Mouse (Mus musculus): ENCODE results near the gene Klc3.

The Klc3 gene

DNA sequence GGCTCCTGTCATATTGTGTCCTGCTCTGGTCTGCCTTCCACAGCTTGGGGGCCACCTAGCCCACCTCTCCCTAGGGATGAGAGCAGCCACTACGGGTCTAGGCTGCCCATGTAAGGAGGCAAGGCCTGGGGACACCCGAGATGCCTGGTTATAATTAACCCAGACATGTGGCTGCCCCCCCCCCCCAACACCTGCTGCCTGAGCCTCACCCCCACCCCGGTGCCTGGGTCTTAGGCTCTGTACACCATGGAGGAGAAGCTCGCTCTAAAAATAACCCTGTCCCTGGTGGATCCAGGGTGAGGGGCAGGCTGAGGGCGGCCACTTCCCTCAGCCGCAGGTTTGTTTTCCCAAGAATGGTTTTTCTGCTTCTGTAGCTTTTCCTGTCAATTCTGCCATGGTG is 5.8 kb upstream of the Klc3 start:
- DNase-seq (ENCODE audit: low spot score in 2 of 2), result no peak

DNA sequence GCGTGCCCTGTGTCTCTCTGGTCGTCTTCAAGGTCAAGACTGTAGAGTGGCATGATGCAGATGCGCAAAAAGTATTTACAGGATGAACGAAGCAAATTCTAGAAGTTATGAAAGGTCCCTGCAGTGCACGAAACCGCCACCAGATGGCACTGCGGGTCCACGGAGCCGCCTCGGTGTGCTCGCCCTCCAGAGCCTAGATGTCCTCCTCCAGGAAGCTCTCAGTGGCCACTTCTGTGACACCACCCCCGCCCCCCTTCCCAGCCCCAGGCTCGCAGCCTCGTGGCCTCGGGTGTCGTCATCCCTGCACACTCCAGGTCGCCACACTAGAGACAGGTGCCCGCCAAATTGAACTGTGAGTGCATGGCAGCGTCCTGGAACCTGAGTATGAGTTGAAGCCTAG is 1.5 kb upstream of the Klc3 start:
- DNase-seq (ENCODE audit: low spot score in 2 of 2), result peak in 1 of 2 experiments; percentile 59

DNA sequence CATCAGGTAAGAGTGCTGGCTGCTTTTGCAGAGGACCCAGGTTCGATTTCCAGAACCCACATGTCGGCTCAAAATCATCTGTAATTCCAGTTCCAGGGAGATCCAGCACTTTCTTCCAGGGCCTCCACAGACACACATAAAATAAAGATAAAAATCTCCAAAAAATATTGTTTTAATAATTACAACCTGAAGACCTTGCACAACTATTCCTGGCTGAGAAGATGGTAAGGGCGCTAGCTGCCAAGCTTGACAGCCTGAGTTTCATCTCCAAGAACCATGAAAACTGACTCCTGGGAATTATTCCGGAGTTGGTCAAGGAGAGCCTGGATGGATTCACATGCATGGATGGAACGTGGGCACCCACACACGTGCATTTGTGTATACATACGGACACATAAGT is 572 bp upstream of the Klc3 start, which contains the start of gene Ckm:
Ckm (plus strand) TSS at position 301 of the 400 bp plus-strand sequence.
- no peak for DNase-seq (ENCODE audit: low spot score in 2 of 2)

DNA sequence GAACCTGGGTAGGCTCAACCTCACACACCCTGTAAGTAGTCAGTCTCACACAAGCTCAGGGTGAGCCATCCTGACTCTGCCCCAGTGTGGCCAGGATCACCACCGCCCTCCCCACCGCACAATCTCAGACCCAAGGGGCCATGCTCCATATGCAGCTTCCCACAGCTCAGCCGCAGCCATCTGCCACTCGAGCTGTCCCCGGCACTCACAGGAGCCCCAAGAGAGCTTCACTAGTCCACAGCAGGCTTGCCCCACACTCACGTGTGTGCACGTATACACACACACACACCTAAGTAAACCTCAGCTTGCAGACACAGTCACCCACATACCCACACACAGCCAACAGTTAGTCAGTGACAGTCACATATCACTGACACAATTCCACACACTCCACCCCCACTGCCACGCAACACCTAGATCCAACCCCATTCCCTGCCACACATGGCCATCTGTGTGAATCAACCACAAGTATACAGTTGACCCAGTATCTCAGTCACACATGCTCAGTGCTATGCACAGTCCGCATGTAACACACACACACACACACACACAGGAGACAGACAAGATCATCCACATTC is 1.3 kb downstream of the Klc3 start:
- DNase-seq (ENCODE audit: low spot score in 2 of 2), result no peak

DNA sequence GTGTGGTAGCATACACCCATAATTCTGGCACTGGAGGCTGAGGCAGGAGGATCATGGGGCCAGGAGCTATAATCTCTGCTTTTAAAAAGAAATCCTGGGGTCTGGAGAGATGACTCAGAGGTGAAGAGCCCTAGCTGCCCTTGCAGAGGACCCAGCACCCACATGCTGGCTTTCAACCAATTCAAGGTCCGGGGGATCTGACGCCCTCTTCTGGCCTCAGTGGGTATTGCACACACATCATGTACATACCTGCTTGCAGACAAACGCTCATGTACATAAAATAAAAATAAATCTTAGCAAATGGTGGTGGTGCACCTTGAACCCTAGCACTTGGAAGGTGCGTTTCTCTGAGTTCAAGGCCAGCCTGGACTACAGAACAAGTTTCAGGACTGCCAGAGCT is 3.0 kb downstream of the Klc3 start:
- no peak for DNase-seq (ENCODE audit: low spot score in 2 of 2)

DNA sequence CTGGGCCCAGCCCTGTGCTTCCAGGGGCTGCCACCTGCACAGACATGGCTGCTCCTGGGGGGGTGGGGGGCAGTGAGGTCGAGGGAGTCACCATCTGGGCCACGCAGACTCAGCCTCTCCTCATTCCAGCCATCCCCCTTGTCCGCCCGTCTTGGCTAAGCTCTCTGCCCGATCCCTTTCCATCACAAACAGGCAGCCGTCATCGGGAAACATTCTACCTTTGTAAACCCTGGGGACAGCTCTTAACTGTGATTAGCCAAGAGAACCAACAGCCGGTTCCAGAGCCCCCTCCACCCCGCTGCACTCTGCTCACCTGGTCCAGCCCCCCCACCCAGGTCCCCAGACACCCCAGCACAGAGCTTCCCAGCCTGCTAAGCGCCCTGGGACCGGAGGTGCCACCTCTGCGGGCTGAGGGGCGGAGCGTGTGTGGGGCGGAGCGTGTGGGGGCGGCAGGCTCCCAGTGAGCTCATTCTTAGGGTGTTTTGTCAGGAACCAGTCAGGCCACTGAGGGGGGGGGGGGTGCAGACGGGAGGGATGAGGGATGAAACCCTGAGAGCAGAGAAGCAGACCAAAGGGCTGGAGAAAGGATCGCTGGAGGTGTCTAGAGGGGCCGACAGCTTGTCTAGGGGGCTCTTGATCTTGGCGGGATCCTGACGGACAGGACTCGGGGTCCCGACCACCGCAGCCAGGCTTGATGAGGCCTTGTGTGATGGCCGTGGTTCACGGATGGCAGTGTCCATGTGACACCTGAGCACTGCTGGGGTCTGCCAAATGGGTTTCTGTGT is 4.2 kb downstream of the Klc3 start:
- DNase-seq (ENCODE audit: low spot score in 2 of 2), result no peak

DNA sequence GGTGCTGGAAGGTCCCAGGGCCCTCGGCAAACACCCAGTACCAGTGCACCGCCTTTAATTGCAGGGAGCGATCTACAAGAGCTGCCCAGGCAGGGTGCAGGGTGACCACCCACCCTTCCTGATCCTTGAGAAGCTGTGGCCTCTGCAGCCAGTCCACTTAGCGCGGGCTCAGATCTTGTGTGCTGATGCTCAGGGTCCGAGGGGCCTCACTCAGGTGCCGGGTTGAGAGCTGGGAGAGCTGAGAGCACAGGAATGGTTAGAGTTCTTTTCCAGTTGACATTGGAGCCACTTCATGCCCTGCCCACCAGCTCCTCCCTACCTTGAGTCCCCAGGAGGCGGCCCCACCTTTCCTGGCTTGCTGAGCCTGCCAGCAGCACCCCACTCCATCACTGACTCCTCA is 9.4 kb downstream of the Klc3 start:
- DNase-seq (ENCODE audit: low spot score in 2 of 2), result no peak

DNA sequence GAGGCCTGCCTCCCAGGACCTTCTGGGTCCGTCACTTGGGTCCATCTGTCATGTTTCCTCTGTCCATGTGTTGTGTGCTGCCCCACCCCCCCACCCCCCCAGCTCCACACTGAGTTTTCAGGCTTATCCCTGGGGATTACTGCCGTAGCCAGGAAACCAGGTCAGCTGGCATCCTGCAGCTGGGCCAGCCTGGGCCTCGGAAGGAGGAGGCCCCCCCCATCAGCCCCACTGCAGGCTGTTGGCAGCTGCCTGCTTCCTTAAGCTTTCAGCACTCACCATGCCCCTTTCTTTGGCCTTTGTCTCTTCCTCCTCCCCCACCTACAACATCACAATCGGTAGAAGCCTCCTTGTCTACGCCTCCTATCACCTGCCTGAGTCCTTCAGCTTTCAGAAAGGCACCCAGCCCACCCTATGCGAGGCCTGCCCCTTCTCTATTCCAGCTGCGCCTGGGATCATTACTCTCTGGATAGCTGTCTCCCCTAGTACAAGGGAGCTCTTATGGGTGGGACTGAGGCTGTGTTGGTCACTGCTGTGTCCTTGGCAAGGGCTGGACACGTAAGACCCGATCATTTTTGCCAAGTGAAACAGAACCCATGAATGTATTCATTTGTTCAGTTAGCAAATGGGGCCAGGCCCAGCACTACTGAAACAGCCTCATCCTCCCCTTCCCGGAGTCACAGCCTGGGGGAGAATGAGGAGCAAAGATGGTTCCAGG is 15.0 kb downstream of the Klc3 start:
- no peak for DNase-seq (ENCODE audit: low spot score in 2 of 2)

DNA sequence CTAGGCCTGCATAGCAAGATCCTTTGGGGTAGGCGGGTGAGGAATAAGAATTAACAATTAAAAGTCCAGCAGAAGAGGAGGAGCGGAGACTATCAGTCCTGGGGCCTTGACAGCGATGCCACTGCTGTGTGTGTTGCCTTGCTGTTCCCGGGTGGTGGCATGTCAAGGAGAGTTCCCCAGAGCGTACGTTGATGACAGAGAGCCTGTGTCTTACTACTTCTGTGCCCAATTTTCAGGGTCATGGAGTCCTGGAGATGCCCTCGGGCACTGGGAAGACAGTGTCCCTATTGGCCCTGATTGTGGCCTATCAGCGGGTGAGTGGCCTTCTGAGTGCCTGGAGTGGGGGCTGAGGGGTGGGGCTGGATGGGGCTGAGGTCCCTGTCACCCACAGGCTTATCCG is 20.2 kb downstream of the Klc3 start:
- DNase-seq (ENCODE audit: low spot score in 2 of 2), result no peak

DNA sequence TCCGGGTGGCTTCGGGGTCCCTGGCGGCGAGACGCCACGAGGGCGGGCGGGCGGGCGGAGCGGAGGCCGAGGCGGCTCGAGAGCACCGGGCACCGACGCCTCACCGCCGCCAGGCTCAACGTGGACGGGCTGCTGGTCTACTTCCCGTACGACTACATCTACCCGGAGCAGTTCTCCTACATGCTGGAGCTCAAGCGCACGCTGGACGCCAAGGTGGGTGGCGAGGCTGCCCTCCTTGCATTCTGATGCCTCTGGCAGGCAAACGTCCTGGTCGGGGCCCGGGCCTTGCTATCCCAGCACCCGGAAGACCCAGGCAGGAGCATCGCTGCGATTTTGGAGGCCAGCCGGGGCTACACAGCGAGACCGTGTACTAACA is 21.8 kb downstream of the Klc3 start:
- DNase-seq (ENCODE audit: low spot score in 2 of 2), result no peak

DNA sequence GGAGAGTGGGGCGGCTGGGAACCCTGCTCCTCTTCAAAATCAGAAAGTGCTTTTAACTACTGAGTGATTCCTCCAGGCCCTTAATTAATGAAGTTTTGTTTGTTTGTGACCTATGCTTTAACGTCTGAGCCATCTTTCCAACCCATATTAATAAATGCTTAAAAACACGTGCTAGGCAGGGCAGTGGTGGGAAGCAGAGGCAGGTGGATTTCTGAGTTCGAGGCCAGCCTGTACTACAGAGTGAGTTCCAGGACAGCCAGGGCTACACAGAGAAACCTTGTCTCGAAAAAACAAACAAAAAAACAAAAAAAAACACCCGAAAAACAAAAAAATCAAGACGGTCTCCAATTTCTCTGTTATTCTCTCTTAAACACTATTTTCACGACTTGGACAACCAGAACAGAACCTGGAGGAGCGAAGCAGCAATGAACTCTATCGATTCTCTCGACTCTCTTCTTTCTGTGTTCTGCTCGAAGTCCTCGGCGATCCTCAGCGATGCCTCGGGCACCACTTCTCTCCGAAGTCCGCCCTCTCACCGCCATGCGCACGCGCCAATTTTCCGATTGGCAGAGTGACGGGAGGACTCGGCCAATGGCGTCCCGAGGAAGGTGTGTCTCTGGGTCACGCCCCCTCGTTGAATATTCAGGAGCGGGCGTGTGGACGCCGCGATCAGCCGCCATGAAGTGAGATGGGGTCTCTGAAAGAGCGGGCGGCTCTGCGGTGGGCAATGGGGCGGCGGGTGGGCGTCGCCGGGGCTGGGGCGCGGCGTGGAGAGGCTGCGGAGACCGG is 22.3 kb downstream of the Klc3 start, which contains the start of gene Ercc2:
Ercc2 (plus strand) TSS at position 634 of the 789 bp plus-strand sequence.
- peak; percentile 97 for DNase-seq (ENCODE audit: low spot score in 2 of 2)

DNA sequence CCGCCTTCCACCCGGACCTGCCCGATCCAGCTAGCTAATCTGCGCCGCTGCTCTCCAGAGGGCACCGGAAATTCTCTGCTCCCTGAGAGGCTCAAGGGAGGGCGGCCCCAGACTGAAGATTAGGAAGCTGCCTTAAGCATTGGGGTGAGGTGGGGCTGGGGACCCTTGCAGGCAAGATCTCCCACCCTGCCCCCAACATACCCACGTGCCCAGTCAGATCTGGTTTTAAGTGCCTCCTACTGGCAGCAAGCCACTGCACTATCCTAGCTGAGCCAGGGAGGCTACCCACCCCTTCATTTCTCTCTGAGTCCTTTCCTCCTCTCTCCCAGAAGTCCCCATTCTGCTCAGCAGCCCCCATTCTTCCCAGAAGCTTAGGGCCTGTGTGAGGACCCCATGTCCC is 25.9 kb downstream of the Klc3 start:
- DNase-seq (ENCODE audit: low spot score in 2 of 2), result no peak

DNA sequence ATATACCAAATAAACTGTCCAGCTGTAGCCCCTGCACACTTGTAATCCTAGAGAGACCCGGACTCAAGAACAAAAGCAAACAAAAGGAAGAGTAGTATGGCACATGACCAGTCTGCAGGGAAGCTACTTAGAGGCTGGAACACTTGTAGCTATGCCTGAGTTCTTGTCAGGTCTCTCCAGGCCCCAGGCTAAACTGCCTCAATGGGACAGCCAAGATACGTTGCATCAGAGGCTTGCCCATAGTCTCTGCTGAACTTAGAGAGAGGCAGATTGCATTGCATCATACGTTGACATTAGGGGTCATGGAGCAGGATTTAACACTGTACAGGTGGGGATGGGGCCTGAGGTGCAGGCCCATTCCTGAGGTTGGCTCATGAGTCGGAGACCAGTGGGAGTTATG is 27.9 kb downstream of the Klc3 start:
- no peak for DNase-seq (ENCODE audit: low spot score in 2 of 2)

DNA sequence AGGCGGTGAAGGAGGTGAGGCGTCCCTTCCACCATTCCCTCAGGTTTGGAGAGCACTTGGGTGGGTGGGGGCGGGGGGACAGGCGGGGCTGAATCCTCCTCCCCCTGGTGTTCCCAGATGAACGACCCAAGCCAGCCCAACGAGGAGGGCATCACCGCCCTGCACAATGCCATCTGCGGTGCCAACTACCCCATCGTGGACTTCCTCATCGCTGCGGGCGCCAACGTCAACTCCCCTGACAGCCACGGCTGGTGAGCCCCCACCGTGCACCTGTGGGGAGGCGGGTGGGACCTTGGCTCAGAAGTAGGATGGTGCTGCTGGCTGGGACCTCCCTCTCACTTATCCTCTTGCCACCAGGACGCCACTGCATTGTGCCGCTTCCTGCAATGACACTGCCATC is 28.5 kb downstream of the Klc3 start:
- no peak for DNase-seq (ENCODE audit: low spot score in 2 of 2)

DNA sequence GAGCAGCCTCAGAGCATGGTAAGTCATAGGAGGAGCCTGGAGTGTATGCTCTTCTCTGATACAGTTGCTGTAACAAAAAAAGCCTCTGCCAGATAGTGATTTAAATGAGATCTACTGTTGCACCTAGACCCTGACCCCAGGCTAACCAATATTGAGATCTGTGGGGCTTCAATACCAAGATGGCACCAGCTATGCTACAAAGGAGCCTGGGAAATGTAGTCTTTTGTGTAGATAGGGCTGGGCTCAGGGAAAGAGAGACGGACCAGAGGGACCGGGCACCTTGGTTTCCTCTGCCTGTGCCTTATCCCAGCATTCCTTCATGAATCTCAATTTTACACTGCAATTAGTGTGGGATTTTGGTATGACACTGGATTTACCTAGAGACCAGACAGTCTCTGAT is 30.5 kb downstream of the Klc3 start:
- DNase-seq (ENCODE audit: low spot score in 2 of 2), result no peak

DNA sequence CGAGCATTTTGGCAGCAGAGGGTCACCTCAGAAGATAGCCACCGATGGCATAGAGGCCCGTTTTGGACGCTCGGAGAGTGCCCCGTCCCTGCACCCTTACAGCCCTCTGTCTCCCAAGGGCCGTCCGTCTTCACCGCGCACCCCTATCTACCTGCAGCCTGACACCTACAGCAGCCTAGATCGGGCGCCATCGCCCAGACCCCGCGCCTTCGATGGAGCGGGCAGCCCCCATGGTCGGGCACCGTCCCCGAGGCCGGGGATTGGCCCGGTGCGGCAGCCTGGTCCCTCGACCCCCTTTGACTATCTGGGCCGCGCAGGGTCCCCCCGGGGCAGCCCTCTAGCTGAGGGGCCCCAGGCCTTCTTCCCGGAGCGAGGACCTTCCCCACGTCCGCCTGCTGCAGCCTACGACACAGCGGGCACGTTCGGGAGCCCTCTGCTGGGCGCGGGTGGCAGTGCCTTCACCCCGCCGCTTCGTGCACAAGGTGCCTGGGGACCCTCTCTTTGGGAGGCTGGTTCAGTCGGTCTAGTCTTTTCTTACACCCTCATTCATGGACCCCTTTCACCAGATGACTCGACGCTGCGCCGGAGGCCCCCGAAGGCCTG is 34.0 kb downstream of the Klc3 start:
- peak in 1 of 2 experiments; percentile 30 for DNase-seq (ENCODE audit: low spot score in 2 of 2)

DNA sequence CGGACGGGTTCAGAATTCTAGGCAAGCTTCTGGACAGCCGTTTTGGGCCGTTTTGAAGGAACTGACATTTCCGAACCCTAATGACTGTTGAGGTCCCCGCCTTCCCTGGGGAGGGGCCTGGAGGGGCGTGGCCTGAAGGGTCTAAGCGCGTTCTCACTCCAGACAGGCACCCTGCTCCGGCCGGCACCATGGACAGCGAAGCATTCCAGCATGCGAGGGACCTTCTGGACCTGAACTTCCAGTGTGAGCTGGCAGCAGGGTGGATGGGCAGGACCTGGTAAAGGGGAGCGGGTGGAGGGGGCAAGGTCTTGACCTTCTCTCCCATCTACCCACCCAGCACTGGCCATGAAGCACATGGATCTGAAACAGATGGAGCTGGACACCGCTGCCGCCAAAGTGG is 35.5 kb downstream of the Klc3 start:
- DNase-seq (ENCODE audit: low spot score in 2 of 2), result no peak

DNA sequence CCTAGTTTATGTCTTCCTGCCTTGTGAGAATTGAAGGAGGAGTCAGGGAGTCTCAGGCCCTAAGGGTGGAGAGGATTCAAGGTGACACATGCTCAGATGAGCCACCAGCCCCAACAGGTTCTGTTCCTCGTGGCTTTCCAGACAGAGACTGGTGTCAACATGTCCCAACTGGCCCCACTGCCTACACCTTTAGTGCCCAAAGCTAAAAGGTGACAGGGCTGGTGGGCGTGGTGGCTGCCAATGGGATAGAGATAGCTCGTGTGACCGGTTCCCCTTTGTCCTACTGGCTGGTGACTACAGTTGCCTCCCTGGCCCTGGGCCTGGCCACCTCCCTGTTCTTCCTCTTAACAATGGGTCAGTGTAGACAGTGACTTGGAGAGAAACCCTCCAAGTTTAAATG is 38.5 kb downstream of the Klc3 start:
- no peak for DNase-seq (ENCODE audit: low spot score in 2 of 2)

DNA sequence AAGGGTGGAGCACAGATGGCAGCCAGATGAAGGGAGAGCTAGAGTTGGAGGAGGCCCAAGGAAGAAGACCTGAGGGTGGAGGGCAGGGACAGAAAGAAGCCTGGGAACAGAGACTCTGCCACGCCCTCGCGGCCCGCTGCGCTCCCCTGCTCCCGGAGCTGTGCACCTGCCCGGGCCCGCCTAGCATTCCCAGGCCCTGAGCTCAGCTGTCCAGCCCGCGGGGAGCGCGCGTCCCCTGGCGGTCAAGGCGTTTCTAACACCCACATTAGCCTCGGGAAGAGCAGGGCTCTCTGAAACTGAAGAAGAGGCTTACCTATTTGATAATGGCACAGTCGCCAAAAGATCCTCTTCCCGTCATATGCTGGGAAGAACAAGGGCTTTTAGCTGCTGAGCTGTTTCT is 40.0 kb downstream of the Klc3 start:
- DNase-seq (ENCODE audit: low spot score in 2 of 2), result no peak

DNA sequence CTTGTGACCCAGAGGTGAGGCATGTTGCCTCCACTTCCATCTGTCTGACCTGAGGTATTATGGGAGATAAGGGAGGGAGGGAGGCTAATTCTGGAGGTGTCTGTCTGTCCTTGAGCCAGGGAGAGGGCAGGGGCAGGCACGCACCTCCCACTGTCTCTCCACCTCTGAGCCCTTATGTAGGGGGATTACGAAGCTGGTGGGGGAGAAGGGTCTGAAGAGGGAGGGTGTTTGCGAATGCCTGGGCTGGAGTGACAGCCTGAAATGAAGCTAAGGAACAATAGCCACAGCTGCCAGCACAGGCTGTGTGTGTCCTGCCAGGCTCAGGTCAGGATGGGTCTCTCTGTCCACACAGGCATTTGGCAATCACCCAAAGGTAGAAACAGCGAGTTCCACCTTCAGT is 41.6 kb downstream of the Klc3 start:
- DNase-seq (ENCODE audit: low spot score in 2 of 2), result no peak

DNA sequence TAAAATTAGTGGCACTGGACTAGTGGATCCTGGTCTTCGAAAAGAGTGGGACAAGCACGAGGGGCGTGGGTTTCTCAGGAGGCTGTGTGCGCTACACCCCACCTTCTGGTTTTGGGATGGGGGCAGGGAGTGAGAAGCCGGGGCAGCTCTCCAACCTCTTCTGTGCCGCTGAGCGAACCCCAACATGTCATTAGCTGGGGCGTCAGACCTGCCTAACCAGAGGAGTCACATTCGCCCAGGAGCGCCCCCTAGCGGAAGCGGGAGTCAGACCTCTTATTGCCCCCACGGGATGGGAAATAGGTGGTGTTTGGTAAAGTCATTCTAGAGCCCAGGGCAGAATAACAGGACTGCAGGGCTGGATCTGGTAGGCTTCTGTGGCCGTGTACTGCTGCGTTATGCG is 42.2 kb downstream of the Klc3 start:
- peak in 1 of 2 experiments; percentile 35 for DNase-seq (ENCODE audit: low spot score in 2 of 2)

DNA sequence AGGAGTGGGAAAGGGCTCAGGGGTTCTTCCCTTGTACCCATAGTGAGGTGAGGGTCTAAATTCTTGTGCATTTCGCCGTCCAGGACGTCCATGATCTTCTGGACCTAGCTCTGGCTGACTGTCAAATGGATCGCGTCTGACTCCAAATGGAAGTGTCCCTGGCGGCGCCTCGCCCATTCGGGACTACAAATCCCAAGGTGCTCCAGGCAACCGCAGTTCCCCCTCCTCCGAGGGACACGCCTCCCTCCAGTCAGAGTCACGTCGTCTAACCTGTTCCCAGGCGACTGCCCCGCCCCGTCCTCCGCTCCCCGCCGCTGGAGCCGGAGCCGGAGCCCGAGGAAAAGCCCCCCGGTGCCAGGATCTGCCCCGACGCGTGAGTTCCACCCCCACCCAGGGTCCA is 43.0 kb downstream of the Klc3 start:
- peak; percentile 90 to 93 for DNase-seq (ENCODE audit: low spot score in 2 of 2)

All from right cerebral cortex, postnatal 36 days (tissue).